Mouse (Mus musculus) C2C12 (cell line): ENCODE measurements around the gene Mfsd4a. TPM values are rescaled to one million over a fixed set of nuclear protein-coding genes. Genes with fewer than 3 reads are reported as not detected.

ENCODE experiments used
- H3K27me3 ChIP-seq: one replicate; pipeline ENCODE4 v1.6.1; 2011; ENCODE audit not compliant: control insufficient read depth, insufficient read depth, insufficient read length
- H3K36me3 ChIP-seq: one replicate; pipeline ENCODE4 v1.6.1; 2011; ENCODE audit not compliant: control insufficient read depth, insufficient read depth
- H3K4me3 ChIP-seq: one replicate; pipeline ENCODE4 v1.5.1; 2011; ENCODE audit warnings: mild to moderate bottlenecking, control low read depth; ENCODE audit not compliant: poor library complexity, insufficient read depth, severe bottlenecking
- H3K79me2 ChIP-seq: one replicate; pipeline ENCODE4 v1.6.1; 2011; ENCODE audit not compliant: control insufficient read depth, insufficient read depth
- H3K79me3 ChIP-seq: one replicate; pipeline ENCODE4 v1.6.1; 2011; ENCODE audit warnings: low read depth, control low read depth
- H3ac ChIP-seq: one replicate; pipeline ENCODE3; 2011; ENCODE audit warnings: low read depth; ENCODE audit not compliant: control insufficient read depth, insufficient read length
- CEBPB ChIP-seq: IDR thresholded peaks from one replicate; pipeline ENCODE4 v1.6.1; 2011; ENCODE audit warnings: low read depth, mild to moderate bottlenecking, control low read depth, moderate library complexity
- CTCF ChIP-seq: IDR thresholded peaks from one replicate; pipeline ENCODE4 v1.5.1; 2011; ENCODE audit not compliant: control insufficient read depth, insufficient read depth, insufficient read length
- FOSL1 ChIP-seq: IDR thresholded peaks from one replicate; pipeline ENCODE4 v1.8.0; 2011; ENCODE audit warnings: mild to moderate bottlenecking, low read length; ENCODE audit not compliant: poor library complexity, insufficient read depth, severe bottlenecking
- MAX ChIP-seq: IDR thresholded peaks from one replicate; pipeline ENCODE4 v1.6.1; 2011; ENCODE audit warnings: mild to moderate bottlenecking, control low read depth
- MYOD1 ChIP-seq: IDR thresholded peaks from one replicate; pipeline ENCODE4 v1.6.1; 2011; ENCODE audit warnings: low read depth; ENCODE audit not compliant: control insufficient read depth, insufficient read length
- MYOG ChIP-seq: IDR thresholded peaks from one replicate; pipeline ENCODE4 v1.6.1; 2011; ENCODE audit not compliant: control insufficient read depth, insufficient read length; ENCODE audit errors: extremely low read depth
- USF1 ChIP-seq: IDR thresholded peaks from one replicate; pipeline ENCODE4 v1.6.1; 2011; ENCODE audit warnings: low read depth, mild to moderate bottlenecking, control low read depth, moderate library complexity
- long read RNA-seq, 2 experiments: library from polyadenylated mRNA; unstranded; transcript quantifications; one replicate each; pipeline ENCODE4 v2.0.0; 2019 to 2020
- polyA plus RNA-seq: library from polyadenylated mRNA; unstranded; fragments of >200 nt; fragmentation: generic; extraction: Trizol; gene quantifications from one replicate; pipeline ENCODE4 v1.2.1, GENCODE M21; 2012; ENCODE audit warnings: missing spikeins

The Mfsd4a gene
- 7.8 TPM for polyA plus RNA-seq
- long read RNA-seq, experiment 1, partial matches to known transcripts = 0 of 4 reads
- long read RNA-seq, experiment 1, other reads (novel, unspliced or antisense) = 4 of 4 reads
- long read RNA-seq, experiment 2, partial matches to known transcripts = 0 of 102 reads
- long read RNA-seq, experiment 2, other reads (novel, unspliced or antisense) = 102 of 102 reads

DNA sequence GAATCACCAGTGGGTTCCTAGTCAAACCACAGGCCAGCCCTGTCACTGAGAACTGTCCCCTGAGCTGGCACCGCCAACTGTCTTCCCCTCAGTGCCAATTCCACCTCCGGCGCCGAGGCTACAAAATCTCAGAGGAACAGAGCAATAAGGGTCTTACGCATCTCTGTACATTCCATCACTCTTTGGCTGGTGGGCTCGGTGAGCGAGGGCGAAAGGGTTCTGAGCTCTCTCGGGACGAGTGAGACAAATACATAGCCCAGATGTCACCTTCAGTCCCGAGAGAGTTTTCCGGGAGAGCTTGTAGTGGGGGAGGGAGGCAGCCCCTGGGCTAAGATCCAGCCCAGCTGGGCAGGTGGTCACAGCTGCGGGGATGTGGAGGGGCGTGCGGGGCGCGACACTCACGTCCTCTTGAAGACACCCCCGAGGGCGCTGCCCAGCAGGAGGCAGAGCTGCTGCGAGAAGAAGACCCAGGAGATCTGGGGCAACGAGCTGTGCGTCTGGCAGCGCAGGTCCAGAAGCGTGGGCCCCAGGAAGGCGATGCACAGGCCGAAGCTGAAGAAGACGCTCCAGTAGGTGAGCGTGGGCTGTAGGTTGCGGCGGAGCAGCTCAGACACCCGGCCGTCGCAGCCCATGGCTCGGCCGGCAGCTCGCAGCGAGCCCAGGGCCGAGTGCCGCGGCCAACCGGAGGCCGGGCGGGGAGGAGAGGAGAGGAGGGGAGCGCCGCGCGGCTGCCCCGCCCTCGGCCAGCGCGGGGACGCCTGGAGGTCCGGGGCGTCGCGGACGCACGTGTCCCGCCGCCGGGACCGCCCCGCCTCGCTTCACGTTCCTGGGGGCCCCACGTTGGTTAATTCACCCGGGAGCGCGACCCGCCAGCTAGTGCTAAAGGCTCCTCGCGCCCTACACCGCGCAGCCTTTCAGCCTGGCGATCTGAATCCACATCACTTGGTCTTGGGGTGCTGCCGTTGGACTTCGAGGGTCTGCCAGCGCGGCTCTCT lies at the start of gene Mfsd4a:
Mfsd4a (minus strand) TSS at position 802 of the 995 bp plus-strand sequence.
- peaks cover 48% of the 10 kb centered on the region for H3K27me3 ChIP-seq
- H3K4me3 ChIP-seq = no peak within 1 kb of the TSS
- TF ChIP-seq MAX (no peak), CEBPB (no peak), USF1 (no peak), MYOG (no peak), CTCF (no peak), MYOD1 (no peak), FOSL1 (no peak)
- no peaks in the 10 kb centered on the region for H3K79me2 ChIP-seq
- no peaks in the 10 kb centered on the region for H3K79me3 ChIP-seq
- H3K36me3 ChIP-seq = no peaks in the 10 kb centered on the region
- H3ac ChIP-seq = peak within 1 kb of the TSS; percentile 63

- Histone ChIP-seq H3K4me3 (no peak overlapping the region), H3ac (no peak overlapping the region), H3K79me2 (no peaks in the 10 kb centered on the region), H3K27me3 (no peaks in the 10 kb centered on the region), H3K36me3 (peaks cover 77% of the 10 kb centered on the region), H3K79me3 (no peaks in the 10 kb centered on the region)
- TF ChIP-seq MYOD1 (no peak), USF1 (no peak), CTCF (no peak), MYOG (no peak), FOSL1 (no peak), CEBPB (no peak), MAX (no peak)
Observed at GRCm38 (mm10) chr1:132116606-132117005, 48.7 kb upstream of the Mfsd4a start.

- H3K27me3 ChIP-seq = no peaks in the 10 kb centered on the region
- no peak overlapping the region for H3ac ChIP-seq
- no peak overlapping the region for H3K4me3 ChIP-seq
- peaks cover 44% of the 10 kb centered on the region for H3K36me3 ChIP-seq
- H3K79me2 ChIP-seq = no peaks in the 10 kb centered on the region
- TF ChIP-seq CEBPB = no peak
- TF ChIP-seq USF1 = peak; percentile 50
- TF ChIP-seq MYOD1 = no peak
- no peaks in the 10 kb centered on the region for H3K79me3 ChIP-seq
Observed at GRCm38 (mm10) chr1:132113098-132113497, 45.2 kb upstream of the Mfsd4a start.

DNA sequence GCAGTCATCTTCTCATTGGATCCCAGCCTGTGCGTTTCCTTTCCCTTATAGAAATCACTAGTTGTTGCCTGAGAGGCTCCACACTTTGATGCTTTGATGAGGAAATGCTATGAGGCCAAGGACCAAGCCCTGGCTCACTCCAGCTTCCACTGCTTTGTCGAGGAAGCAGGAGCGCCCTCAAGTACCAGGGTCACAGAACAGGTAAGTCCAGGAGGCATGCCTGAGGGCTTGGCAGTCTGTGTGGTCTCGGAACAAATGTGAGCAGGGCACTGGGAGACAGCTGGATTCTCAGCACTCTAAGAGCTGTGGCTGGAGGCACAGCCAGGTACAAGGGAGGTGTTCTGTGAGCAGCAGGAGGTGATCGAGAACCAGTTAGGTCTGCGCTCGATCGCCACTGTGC lies 44.6 kb upstream of the Mfsd4a start:
- TF ChIP-seq FOSL1 (no peak), MAX (no peak), CTCF (no peak), MYOG (no peak), MYOD1 (no peak), USF1 (no peak), CEBPB (no peak)
- Histone ChIP-seq H3K79me2 (no peaks in the 10 kb centered on the region), H3K36me3 (peaks cover 37% of the 10 kb centered on the region), H3ac (no peak overlapping the region), H3K4me3 (no peak overlapping the region), H3K27me3 (no peaks in the 10 kb centered on the region), H3K79me3 (no peaks in the 10 kb centered on the region)

DNA sequence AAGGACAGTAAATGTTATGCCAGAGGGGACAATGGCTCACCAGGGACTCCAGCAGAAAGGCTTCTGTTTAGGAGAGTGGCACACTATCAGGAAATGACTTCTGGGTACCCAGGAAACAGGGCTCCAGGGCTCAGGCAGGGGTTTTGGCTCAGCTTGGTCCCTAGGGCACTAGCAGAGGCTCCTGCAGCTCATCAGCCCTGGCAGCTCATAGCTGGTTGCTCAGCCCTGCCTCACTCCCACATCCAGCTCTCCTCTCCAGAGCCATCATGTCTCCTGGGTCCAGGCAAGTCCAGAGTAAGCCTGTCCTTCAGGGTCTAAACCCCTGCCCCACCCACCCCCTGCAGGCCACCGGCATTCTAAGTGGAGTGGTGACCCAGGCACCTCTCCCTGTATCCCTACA lies 43.5 kb upstream of the Mfsd4a start:
- TF ChIP-seq MYOG = no peak
- no peak for TF ChIP-seq MYOD1
- no peak for TF ChIP-seq USF1
- no peaks in the 10 kb centered on the region for H3K79me2 ChIP-seq

GRCm38 (mm10) chr1:132109368-132109767 lies 41.5 kb upstream of the Mfsd4a start:
- Histone ChIP-seq H3K4me3 (no peak overlapping the region), H3K36me3 (peaks cover 7% of the 10 kb centered on the region), H3K79me3 (no peaks in the 10 kb centered on the region), H3K79me2 (no peaks in the 10 kb centered on the region), H3K27me3 (no peaks in the 10 kb centered on the region), H3ac (no peak overlapping the region)
- TF ChIP-seq USF1 (no peak), MAX (no peak), MYOD1 (no peak), MYOG (no peak), CEBPB (no peak), FOSL1 (no peak), CTCF (no peak)

More for the DNA sequence above, 43.5 kb upstream of the Mfsd4a start:
- Histone ChIP-seq H3ac (no peak overlapping the region), H3K36me3 (peaks cover 27% of the 10 kb centered on the region), H3K79me3 (no peaks in the 10 kb centered on the region), H3K27me3 (no peaks in the 10 kb centered on the region), H3K4me3 (no peak overlapping the region)
